Mouse (Mus musculus) retina, postnatal 1 day (tissue): Measurements from ENCODE around the gene Sp100.
"Not testable (repeated sequence)": the region's sequence is repeated elsewhere in the genome, so short reads cannot be mapped to it uniquely, and the experiment has no call there.

Experiments used
- DNase-seq: peaks from one replicate; pipeline ENCODE4 v3.0.0-alpha.2; 2012

The Sp100 gene

GRCm38 (mm10) chr1:85649881-85650280 is at the start of gene Sp100:
Gene Sp100 (plus strand): TSS chr1:85649988.
- DNase-seq, result not testable (repeated sequence)

- not testable (repeated sequence) for DNase-seq
Observed at GRCm38 (mm10) chr1:85600078-85600477, 49.7 kb upstream of the Sp100 start, which contains the start of gene Sp140. Gene Sp140 (plus strand): TSS chr1:85600378.

GRCm38 (mm10) chr1:85600794-85601193 is 49.0 kb upstream of the Sp100 start:
- DNase-seq, result not testable (repeated sequence)

- DNase-seq, result not testable (repeated sequence)
Observed at GRCm38 (mm10) chr1:85604341-85604740, 45.4 kb upstream of the Sp100 start.

- not testable (repeated sequence) for DNase-seq
Observed at GRCm38 (mm10) chr1:85608361-85608760, 41.4 kb upstream of the Sp100 start.

GRCm38 (mm10) chr1:85610581-85610980 is 39.2 kb upstream of the Sp100 start:
- not testable (repeated sequence) for DNase-seq

- DNase-seq, result not testable (repeated sequence)
Observed at GRCm38 (mm10) chr1:85615096-85615495, 34.7 kb upstream of the Sp100 start.

- DNase-seq, result not testable (repeated sequence)
Observed at GRCm38 (mm10) chr1:85615819-85616218, 34.0 kb upstream of the Sp100 start.

GRCm38 (mm10) chr1:85617161-85617560 is 32.6 kb upstream of the Sp100 start:
- DNase-seq, result not testable (repeated sequence)

- not testable (repeated sequence) for DNase-seq
Observed at GRCm38 (mm10) chr1:85618689-85619088, 31.1 kb upstream of the Sp100 start.

GRCm38 (mm10) chr1:85636936-85637335 is 12.9 kb upstream of the Sp100 start:
- not testable (repeated sequence) for DNase-seq

- DNase-seq, result not testable (repeated sequence)
Observed at GRCm38 (mm10) chr1:85638144-85638543, 11.6 kb upstream of the Sp100 start.

- DNase-seq, result not testable (repeated sequence)
Observed at GRCm38 (mm10) chr1:85650524-85650923, 736 bp downstream of the Sp100 start.

- DNase-seq, result not testable (repeated sequence)
Observed at GRCm38 (mm10) chr1:85651770-85652275, 2.0 kb downstream of the Sp100 start.

- DNase-seq, result not testable (repeated sequence)
Observed at GRCm38 (mm10) chr1:85657211-85657610, 7.4 kb downstream of the Sp100 start.

GRCm38 (mm10) chr1:85664266-85664665 is 14.5 kb downstream of the Sp100 start:
- no peak for DNase-seq

- no peak for DNase-seq
Observed at GRCm38 (mm10) chr1:85680226-85680625, 30.4 kb downstream of the Sp100 start.

GRCm38 (mm10) chr1:85686666-85687065 is 36.9 kb downstream of the Sp100 start:
- DNase-seq, result no peak

GRCm38 (mm10) chr1:85687346-85687745 is 37.6 kb downstream of the Sp100 start:
- DNase-seq, result no peak

GRCm38 (mm10) chr1:85690544-85690943 is 40.8 kb downstream of the Sp100 start:
- DNase-seq, result no peak

- DNase-seq, result no peak
Observed at GRCm38 (mm10) chr1:85692281-85692680, 42.5 kb downstream of the Sp100 start.

GRCm38 (mm10) chr1:85693280-85693679 is 43.5 kb downstream of the Sp100 start:
- no peak for DNase-seq

GRCm38 (mm10) chr1:85695646-85696045 is 45.9 kb downstream of the Sp100 start:
- no peak for DNase-seq

GRCm38 (mm10) chr1:85697721-85698493 is 48.1 kb downstream of the Sp100 start:
- no peak for DNase-seq
